ENCODE assay signal across 10 mouse cellular contexts in the genomic region with DNA sequence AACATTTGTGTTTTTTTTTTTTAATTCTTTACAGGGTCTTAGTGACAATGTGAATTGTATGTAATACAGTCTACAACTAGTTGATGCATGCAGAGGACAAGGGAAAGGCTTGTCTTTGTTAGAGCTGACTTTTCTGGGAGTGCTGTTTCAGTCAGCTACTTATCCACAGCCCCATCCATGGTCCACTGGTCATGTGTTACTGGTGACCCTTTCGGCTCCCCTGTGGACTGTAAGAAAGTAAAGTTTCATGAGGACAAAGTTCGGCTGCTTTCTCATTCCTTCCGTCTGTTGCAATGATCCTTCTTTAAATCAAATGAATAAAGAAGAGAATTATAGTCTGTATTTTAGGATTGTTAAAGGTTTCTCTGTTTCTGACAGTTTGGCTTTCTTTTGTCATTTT.
"Had no signal": no experiment of that assay in that cellular context is flagged by ENCODE, and none has a peak within 500 bp of the region (broad histone marks: within the 10 kb centered on the region; RNA-seq: fewer than 3 reads in every experiment).

No protein-coding gene starts in this region.

- H3K27ac ChIP-seq: limb, embryonic 13.5 days; liver, embryonic 14.5 days; midbrain, embryonic 13.5 days; neural tube, embryonic 15.5 days had no signal

- H3K4me2 ChIP-seq: limb, embryonic 13.5 days; midbrain, embryonic 13.5 days; neural tube, embryonic 15.5 days had no signal

- H3K9ac ChIP-seq: limb, embryonic 13.5 days; liver, embryonic 14.5 days; midbrain, embryonic 13.5 days; neural tube, embryonic 15.5 days had no signal

- H3K9me3 ChIP-seq: limb, embryonic 13.5 days; midbrain, embryonic 13.5 days; neural tube, embryonic 15.5 days had no signal

- ATAC-seq: midbrain, embryonic 13.5 days had no signal

- H3K27me3 ChIP-seq: limb, embryonic 13.5 days; neural tube, embryonic 15.5 days had no signal

- H3K4me1 ChIP-seq: limb, embryonic 13.5 days; neural tube, embryonic 15.5 days had no signal

- H3K4me3 ChIP-seq: limb, embryonic 13.5 days; midbrain, embryonic 13.5 days; myocyte; neural tube, embryonic 15.5 days had no signal

- DNase-seq: left cerebral cortex, postnatal 4 days; lung, adult 18-20 months; right cerebral cortex, adult 18-20 months; right cerebral cortex, postnatal 25 days; thymus, postnatal 4 days had no signal

- H3K36me3 ChIP-seq: limb, embryonic 13.5 days; midbrain, embryonic 13.5 days; neural tube, embryonic 15.5 days had no signal
